Comparison of ENCODE assay signal across 6 mouse cellular contexts in the genomic region with DNA sequence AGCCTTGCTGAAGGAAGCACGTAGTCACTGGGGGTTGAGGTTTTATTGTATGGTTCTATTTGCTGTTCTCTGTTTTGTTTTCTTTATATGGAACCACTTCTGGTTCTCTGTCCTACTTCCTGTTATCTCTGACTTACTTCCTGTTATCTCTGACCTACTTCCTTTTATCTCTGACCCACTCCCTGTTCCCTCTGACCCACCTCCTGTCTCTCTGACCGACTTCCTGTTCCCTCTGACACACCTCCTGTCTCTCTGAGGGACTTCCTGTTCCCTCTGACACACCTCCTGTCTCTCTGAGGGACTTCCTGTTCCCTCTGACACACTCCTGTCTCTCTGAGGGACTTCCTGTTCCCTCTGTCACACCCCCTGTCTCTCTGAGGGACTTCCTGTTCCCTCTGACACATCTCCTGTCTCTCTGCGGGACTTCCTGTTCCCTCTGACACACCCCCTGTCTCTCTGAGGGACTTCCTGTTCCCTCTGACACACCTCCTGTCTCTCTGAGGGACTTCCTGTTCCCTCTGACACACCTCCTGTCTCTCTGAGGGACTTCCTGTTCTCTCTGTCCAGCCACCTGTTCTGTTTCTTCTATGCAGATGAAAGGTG.
DNase-seq lines count a peak whose midpoint lies in the region; ATAC-seq and TF ChIP-seq lines count a peak whose summit lies in the region.
"Not testable (repeated sequence)": the region's sequence is repeated elsewhere in the genome, so short reads cannot be mapped to it uniquely, and the experiment has no call there.

No protein-coding gene starts in this region.

- TF ChIP-seq POLR2A in MEL (IDR thresholded peaks at IDR 0.05; ENCODE audit: control insufficient read depth in 1 of 2, insufficient read depth in 1 of 2, low read depth in 1 of 2, low read length in 2 of 2, poor library complexity in 1 of 2): not testable (repeated sequence)

- not testable (repeated sequence) for H3K4me1 ChIP-seq in MEL (ENCODE audit: control insufficient read depth in 1 of 2, insufficient read depth in 2 of 2, low read length in 2 of 2); brown adipose tissue, adult 24 weeks (ENCODE audit: control insufficient read depth, insufficient read depth, insufficient read length, low read length); liver, postnatal 0 days (ENCODE audit: insufficient read depth)

- H3K9ac ChIP-seq in MEL (ENCODE audit: control insufficient read depth, low read depth, low read length, poor library complexity, severe bottlenecking); liver, postnatal 0 days (replicated peaks): not testable (repeated sequence)

- TF ChIP-seq RAD21 in MEL (IDR thresholded peaks at IDR 0.05; ENCODE audit: low read depth, low read length): not testable (repeated sequence)

- ATAC-seq in liver, postnatal 0 days: peak; percentile 44; the same call in 1 of the 2 replicates

- H3K27me3 ChIP-seq in MEL (ENCODE audit: control insufficient read depth in 1 of 2, insufficient read depth in 2 of 2, low read length in 2 of 2); liver, postnatal 0 days (ENCODE audit: insufficient read depth, low read length); splenic B cell, adult 2 months (ENCODE audit: control insufficient read depth, insufficient read depth, low read length, poor library complexity, severe bottlenecking): not testable (repeated sequence)

- not testable (repeated sequence) for H3K79me2 ChIP-seq in MEL (ENCODE audit: control insufficient read depth, insufficient read depth, low read length, poor library complexity)

- H3K27ac ChIP-seq in MEL (ENCODE audit: control insufficient read depth, low read depth, low read length); liver, postnatal 0 days (ENCODE audit: low read depth): not testable (repeated sequence)
- peak overlapping the region; percentile 43 for H3K27ac ChIP-seq in brown adipose tissue, adult 24 weeks (replicated peaks; ENCODE audit: low read depth, low read length)

- DNase-seq in A20 (ENCODE audit: low read depth, low spot score): peak; percentile 16
- peak; percentile 83 for DNase-seq in MEL (ENCODE audit: low read depth, low spot score)
- peak; percentile 91 for DNase-seq in heart, adult 11 months
- not testable (repeated sequence) for DNase-seq in liver, postnatal 0 days
- DNase-seq in splenic B cell, adult 2 months (ENCODE audit: low read depth, low spot score): peak; percentile 4

- TF ChIP-seq CTCF in MEL (IDR thresholded peaks at IDR 0.05 in 2 of 3, conservative IDR thresholded peaks at IDR 0.05 in 1 of 3; ENCODE audit: control insufficient read depth in 1 of 3, insufficient read depth in 1 of 3, low read depth in 2 of 3, low read length in 3 of 3, poor library complexity in 1 of 3, severe bottlenecking in 1 of 3); liver, postnatal 0 days (IDR thresholded peaks at IDR 0.05; ENCODE audit: low read depth): not testable (repeated sequence)

- not testable (repeated sequence) for H3K36me3 ChIP-seq in MEL (ENCODE audit: control insufficient read depth in 1 of 2, insufficient read depth in 2 of 2, low read length in 2 of 2); liver, postnatal 0 days (replicated peaks; ENCODE audit: insufficient read depth, low read length); splenic B cell, adult 2 months (ENCODE audit: control insufficient read depth, insufficient read depth, low read length, poor library complexity, severe bottlenecking)

- H3K4me3 ChIP-seq in MEL (ENCODE audit: control insufficient read depth in 1 of 2, insufficient read depth in 1 of 2, low read depth in 2 of 2, low read length in 2 of 2); brown adipose tissue, adult 24 weeks (ENCODE audit: insufficient read depth, low read depth, low read length); liver, postnatal 0 days (ENCODE audit: low read depth, low read length): not testable (repeated sequence)

- not testable (repeated sequence) for H3K9me3 ChIP-seq in MEL (replicated peaks; ENCODE audit: insufficient read depth, low read length); liver, postnatal 0 days (ENCODE audit: low read length)

- not testable (repeated sequence) for TF ChIP-seq EP300 in MEL (IDR thresholded peaks at IDR 0.05; ENCODE audit: low read depth in 1 of 2, low read length in 2 of 2)
- 0 out of 2 replicates have a peak, but pooled peaks have one; percentile 24 for TF ChIP-seq EP300 in liver, postnatal 0 days (IDR thresholded peaks at IDR 0.05; ENCODE audit: low read depth)

- not testable (repeated sequence) for H3K4me2 ChIP-seq in liver, postnatal 0 days (ENCODE audit: low read depth, low read length)

- 59% methylated on average over 3 of the region's 3 CpGs for WGBS in liver, postnatal 0 days (ENCODE audit: insufficient replicate concordance)

TF ChIP-seq in MEL, 35 proteins besides CTCF, POLR2A, EP300 and RAD21:
- TF ChIP-seq HCFC1 (IDR thresholded peaks at IDR 0.05; ENCODE audit: low read depth, low read length): 0 out of 2 replicates have a peak, but pooled peaks have one; percentile 60
- TF ChIP-seq MYC (IDR thresholded peaks at IDR 0.05; ENCODE audit: low read depth, low read length): 0 out of 2 replicates have a peak, but pooled peaks have one; percentile 30
- TF ChIP-seq ETS1 (IDR thresholded peaks at IDR 0.05; ENCODE audit: low read depth, low read length): 0 out of 2 replicates have a peak, but pooled peaks have one; percentile 23
- TF ChIP-seq ELF1 (IDR thresholded peaks at IDR 0.05; ENCODE audit: low read depth, low read length): peak; percentile 76
